Mouse (Mus musculus) left cerebral cortex, postnatal 36 days (tissue): ENCODE data around the gene Chl1. TPM values are rescaled to one million over a fixed set of nuclear protein-coding genes. Genes with fewer than 3 reads are reported as not detected.

Experiments
- DNase-seq, 2 experiments: peaks; one replicate each; pipeline ENCODE4 v3.0.0; 2021 to 2022; ENCODE audit warnings: low spot score in 2 of 2, mixed read lengths in 1 of 2
- intact Hi-C: fragments of 180-260 bp; cut with DNase I; formaldehyde crosslinking; loops from one replicate; pipeline ENCODE4 v1.15.1; 2025
- total RNA-seq, 2 experiments: library from RNA; stranded (reverse); gene quantifications; 2 replicates each; pipeline ENCODE4 v1.2.3; 2021

The Chl1 gene
- total RNA-seq, 2 experiments from 2014 or later = 114 to 125 TPM

- intact Hi-C loops = no loop called here
- DNase-seq = no peak
Measured at GRCm38 (mm10) chr6:103622117-103622713, 111.8 kb downstream of the Chl1 start.

DNA sequence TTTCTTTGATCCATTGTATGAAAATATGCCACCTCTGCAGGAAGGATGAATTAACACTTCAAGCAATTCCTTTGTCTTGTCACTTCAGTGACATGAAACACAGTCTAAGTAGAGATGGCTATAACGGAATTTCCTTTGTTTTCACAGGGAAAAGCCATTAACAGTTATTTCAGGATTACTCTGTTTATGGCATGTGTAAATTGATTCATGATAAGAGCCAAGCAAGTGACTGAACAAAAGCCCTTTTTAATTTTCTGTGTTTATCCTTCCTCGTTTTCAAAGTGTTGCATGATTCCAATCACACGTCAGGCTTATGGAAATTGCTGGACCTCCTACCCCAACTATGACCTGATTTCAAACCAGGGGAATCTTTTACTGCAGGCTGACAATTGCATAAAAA, 122.5 kb downstream of the Chl1 start:
- DNase-seq = no peak
- intact Hi-C loops = no loop called here

DNA sequence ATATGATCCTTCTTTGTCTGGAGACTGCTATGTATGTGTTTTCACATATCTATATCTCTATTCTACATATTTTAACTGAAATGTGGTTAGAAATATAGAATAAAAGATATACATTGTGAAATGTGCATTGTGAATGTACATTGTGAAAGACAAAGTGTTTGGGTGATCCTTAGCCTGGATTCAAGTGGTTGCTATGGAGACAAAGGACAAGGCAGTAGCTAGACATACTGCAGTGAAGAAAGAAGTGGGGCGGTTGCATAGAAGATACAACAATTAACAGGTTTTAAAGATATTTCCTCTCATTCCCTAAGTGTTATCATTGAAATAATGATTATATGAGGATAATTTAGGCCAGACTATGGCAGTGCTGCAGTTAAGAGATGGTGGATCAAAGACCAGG, 146.4 kb downstream of the Chl1 start:
- intact Hi-C loops = no loop called here
- DNase-seq = no peak

GRCm38 (mm10) chr6:103659173-103659572, 148.8 kb downstream of the Chl1 start:
- intact Hi-C loops = no loop called here
- DNase-seq = no peak

DNA sequence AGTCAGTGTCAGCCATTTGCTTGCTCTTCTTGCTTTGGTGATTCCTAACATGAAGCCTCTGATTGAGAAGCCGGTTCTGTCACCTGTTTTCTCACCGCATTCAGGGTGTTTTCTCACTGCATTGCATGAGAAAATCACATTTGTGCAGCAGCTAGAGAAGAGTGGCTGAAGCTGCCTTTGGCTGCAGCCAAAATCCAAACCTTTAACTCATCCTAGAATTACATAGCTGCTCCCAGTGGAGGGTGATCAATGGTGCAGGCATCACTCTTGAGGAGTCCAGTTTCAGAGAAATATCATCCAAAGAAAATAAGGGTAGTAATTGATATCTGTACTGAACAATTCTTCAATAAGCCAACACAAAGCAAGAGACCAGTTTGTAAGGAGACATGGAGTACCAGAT, 154.8 kb downstream of the Chl1 start:
- intact Hi-C loops = no loop called here
- no peak for DNase-seq

GRCm38 (mm10) chr6:103665677-103666316, 155.4 kb downstream of the Chl1 start:
- intact Hi-C loops = no loop called here
- no peak for DNase-seq

GRCm38 (mm10) chr6:103673111-103673510, 162.7 kb downstream of the Chl1 start:
- intact Hi-C loops = no loop called here
- DNase-seq = no peak

DNA sequence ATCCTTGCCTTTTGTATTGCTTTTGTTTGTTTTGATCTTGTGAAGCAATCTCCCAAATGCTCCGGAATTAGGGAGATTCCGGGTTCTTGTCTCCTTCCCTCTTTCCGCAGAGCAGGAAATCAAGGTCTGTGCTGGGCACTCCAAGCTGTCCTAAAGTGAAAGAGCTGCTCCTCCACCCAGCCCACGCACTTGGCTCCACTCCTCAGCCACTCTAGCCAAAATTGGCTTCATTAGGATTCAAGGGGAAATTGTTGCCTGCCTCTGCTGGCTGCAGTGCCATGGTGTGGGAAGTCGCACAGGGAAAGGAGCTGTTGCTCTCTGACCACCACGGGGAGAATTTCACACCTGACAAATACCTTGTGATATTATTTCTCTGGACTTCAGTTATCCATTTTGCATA, 163.9 kb downstream of the Chl1 start:
- intact Hi-C loops = no loop called here
- peak; percentile 56 to 70 for DNase-seq

DNA sequence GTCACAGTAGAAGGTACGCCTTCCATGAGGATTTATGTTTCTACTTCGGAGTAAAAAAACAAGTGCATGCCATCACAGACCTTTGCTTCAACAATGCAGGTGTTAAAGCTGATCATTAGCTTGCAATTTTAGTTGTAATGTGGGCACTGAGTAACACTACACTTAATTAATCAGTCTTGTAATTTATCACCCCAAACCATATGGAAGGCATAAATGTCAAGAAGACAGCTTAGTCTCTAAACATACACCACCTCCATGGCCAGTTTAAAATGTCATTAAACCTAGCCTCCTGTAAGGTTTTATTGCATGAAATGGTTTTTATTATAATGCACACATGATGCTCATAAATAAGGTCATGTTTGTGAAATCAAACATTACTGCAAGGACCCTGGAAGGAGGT, 164.8 kb downstream of the Chl1 start:
- intact Hi-C loops = no loop called here

DNA sequence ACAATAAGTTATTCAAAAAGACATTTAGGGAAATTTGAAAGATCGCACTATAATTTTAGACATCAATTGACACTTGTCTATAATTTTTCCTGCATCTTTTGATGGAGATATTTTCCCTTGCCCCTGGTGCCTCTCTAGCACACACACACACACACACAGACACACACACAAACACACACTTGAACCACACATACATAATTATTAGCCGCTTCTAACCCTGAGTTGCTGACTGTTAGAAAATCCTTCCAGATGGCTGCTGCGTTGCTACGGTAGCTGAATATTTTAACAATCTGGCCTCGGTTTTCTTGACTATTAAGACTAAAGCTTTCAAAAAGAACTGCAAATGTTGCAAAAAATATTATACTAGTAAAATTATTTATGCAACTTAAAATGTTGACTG, 166.3 kb downstream of the Chl1 start:
- intact Hi-C loops = no loop called here
- no peak for DNase-seq

More for the DNA sequence above, 164.8 kb downstream of the Chl1 start:
- no peak for DNase-seq

DNA sequence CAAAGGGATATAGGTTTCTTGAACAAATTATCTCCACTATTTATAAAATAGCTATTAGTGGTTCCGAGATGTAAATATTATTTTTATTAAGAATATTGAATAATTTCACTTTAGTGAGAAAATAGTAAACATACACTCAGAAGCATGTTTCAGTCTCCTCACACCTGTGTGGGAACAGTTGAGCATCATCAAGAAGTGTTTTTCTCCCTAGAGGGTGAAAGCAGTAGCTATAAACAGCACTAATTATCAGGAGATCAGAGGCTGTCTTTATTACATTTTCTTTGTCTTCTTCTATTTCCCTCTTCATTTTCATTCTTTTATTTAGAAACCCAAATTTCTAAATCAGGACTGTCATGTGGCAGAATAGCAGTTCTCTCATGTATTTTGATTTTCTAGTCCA, 166.7 kb downstream of the Chl1 start:
- no peak for DNase-seq
- intact Hi-C loops = no loop called here

DNA sequence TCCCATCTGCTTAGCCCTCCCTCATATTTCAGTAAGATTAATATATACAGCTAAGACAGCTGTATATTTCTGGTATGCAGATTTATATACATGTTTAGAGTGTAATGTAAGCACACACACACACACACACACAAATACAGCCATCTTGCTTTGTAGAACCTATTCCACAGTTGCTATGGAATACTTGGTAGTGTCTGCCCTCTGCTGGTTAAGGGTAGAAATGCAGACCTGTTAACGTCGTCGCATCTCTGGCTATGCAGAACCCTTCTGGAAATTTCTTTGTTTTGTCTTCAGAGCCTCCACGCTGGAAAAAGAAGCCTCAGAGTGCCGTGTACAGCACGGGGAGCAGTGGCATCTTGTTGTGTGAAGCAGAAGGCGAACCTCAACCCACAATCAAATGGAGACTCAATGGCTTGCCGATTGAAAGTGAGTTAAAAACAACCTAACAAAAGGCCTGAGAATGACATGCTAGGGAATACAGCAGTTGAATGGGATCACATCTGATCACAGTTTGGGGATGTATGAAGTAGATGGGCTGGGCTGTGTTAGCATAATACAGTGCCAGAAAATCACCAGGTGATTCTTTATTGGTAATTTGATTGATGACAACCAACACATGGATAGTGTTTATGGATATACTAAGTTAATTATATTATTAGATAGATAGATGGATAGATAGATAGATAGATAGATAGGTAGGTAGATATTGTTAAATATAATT, 172.6 kb downstream of the Chl1 start:
- intact Hi-C loops = loop anchor here (1.0 to 5.0 kb wide), 2 partner anchors 171 to 377 kb away; partner anchors contain the start of gene Chl1

GRCm38 (mm10) chr6:103692511-103692910, 182.1 kb downstream of the Chl1 start:
- intact Hi-C loops = no loop called here

More for the DNA sequence above, 172.6 kb downstream of the Chl1 start:
- DNase-seq = peak; percentile 55 to 78

DNA sequence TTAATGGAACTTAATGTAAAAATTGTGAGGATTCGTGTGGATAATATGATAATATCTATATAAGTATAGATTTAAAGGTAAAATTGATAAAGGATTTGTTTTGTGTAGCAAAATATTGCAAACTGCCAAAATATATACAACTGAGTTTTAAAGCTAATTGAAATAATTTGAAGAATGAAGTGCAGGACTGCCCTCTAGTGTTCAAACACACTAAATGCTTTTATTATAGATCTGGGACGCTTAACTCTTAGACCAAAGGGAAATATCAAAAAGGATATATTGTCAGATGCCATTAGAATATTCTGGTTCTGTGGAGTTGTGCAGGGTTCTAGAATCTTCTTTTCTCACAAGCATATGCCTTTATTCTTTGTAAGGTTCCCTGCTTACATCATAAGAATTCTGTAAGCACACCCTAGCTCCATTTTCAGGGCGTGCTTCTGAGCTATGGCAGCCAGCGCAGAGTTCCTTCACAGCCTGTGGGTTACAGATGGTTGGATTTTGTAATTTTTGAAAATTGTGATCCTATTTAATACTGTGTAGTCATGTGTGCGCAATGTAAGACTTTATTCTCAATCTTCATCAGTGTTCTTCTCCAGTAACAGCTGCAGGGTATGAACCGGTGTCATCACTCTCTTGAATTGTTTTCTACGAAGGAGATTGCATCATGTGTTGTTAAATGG, 187.1 kb downstream of the Chl1 start:
- intact Hi-C loops = no loop called here
- no peak for DNase-seq

More at GRCm38 (mm10) chr6:103692511-103692910, 182.1 kb downstream of the Chl1 start:
- DNase-seq = no peak

DNA sequence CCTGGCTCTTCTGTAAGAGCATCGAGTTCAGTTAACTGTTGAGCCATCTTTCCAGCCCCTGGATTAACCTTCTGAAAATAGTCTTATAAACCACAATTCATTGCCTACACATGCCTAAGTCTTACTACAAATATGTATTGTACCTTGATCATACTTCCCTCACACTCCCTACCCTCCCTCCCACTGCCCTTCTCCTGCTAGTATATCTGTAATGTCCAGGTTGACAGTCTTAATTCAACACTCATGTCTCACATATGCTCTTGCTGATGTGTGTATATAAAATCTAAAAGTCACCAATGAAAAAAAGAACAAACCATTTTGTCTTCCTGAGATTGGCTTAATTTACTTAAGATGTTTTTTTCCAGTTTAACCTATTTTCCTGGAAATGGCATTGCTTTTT, 189.1 kb downstream of the Chl1 start:
- DNase-seq = no peak
- intact Hi-C loops = no loop called here

- DNase-seq = no peak
- intact Hi-C loops = no loop called here
Measured at GRCm38 (mm10) chr6:103699895-103700294, 189.5 kb downstream of the Chl1 start.

- no peak for DNase-seq
- intact Hi-C loops = no loop called here
Measured at GRCm38 (mm10) chr6:103700336-103700735, 189.9 kb downstream of the Chl1 start.

- no peak for DNase-seq
- intact Hi-C loops = no loop called here
Measured at GRCm38 (mm10) chr6:103706366-103706765, 196.0 kb downstream of the Chl1 start.

DNA sequence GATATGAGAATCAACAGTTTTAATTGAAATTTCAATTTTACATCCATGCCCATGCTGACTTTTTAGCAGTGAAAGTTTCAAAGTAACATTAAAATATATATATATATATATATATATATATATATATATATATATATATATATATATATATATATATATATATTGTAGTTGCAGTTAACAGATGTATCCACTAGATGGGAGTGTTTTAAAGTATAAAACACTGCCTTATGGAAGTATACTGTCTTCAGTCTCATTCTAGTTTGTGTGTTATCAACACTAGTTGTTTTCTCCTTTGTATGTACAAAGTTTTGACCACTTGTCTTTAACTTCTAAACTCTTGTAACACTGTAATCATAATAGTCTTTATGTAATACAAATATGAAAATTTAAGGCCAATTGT, 228.9 kb downstream of the Chl1 start:
- intact Hi-C loops = no loop called here
- DNase-seq = no peak

DNA sequence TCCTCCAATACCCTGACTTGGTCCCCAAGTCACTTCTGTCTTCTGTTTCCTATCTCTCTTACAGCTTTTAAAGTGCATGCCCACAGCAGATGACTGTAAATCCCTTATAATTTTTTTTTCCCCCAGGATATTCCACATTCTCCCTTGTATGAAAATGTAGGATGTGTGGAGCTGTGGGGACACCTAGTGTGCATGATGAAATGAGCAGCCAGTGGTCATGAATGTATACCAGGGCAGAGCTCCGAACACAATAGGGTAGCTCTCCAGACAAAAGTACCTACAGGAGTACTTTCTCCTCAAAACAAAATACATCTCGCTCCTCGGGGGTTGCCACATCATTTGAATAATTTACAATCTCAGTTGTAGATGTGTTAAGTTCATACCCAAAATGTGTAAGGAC, 232.4 kb downstream of the Chl1 start:
- no peak for DNase-seq
- intact Hi-C loops = no loop called here
